Mouse (Mus musculus) spleen, adult 2 months (tissue): ENCODE data around the gene 2610507B11Rik. TPM values are rescaled to one million over a fixed set of nuclear protein-coding genes. Genes with fewer than 3 reads are reported as not detected.

ENCODE experiments used
- DNase-seq, 2 experiments: peaks; one replicate each; pipeline versions ENCODE4 v3.0.0 to v3.0.0-alpha.2; 2012 to 2021; ENCODE audit warnings: low spot score in 2 of 2, low read depth in 1 of 2
- H3K27ac ChIP-seq: fragments of 200-500 bp; 2 replicates; pipeline ENCODE4 v1.5.1; 2012; ENCODE audit warnings: low read length, inconsistent platforms; ENCODE audit not compliant: insufficient read depth
- H3K27me3 ChIP-seq: fragments of 200-500 bp; 2 replicates; pipeline ENCODE4 v1.6.1; 2012; ENCODE audit warnings: mild to moderate bottlenecking, moderate library complexity, low read length, inconsistent platforms; ENCODE audit not compliant: control insufficient read depth, insufficient read depth
- H3K36me3 ChIP-seq: fragments of 200-500 bp; 2 replicates; pipeline ENCODE4 v1.6.1; 2012; ENCODE audit warnings: mild to moderate bottlenecking, low read length, inconsistent platforms; ENCODE audit not compliant: control insufficient read depth, insufficient read depth
- H3K4me1 ChIP-seq: fragments of 200-500 bp; 2 replicates; pipeline ENCODE4 v1.6.1; 2011; ENCODE audit warnings: inconsistent platforms; ENCODE audit not compliant: control insufficient read depth, insufficient read depth, insufficient read length
- H3K4me3 ChIP-seq: fragments of 200-500 bp; 2 replicates; pipeline ENCODE4 v1.5.1; 2011; ENCODE audit warnings: mild to moderate bottlenecking, inconsistent platforms; ENCODE audit not compliant: insufficient read depth, insufficient read length; ENCODE audit errors: extremely low read depth
- CTCF ChIP-seq: fragments of 200-500 bp; IDR thresholded peaks from 2 replicates; pipeline ENCODE4 v1.5.1; 2011; ENCODE audit warnings: mild to moderate bottlenecking, inconsistent platforms; ENCODE audit not compliant: insufficient read depth, insufficient read length, insufficient replicate concordance; ENCODE audit errors: extremely low read depth
- POLR2A ChIP-seq: fragments of 200-500 bp; IDR thresholded peaks from 2 replicates; pipeline ENCODE4 v1.6.1; 2011; ENCODE audit warnings: low read depth, low read length, inconsistent platforms
- WGBS: fragments of 180-500 bp; shearing (Covaris S2); methylation state at CpG from one replicate; pipeline ENCODE4 v1.1.7; 2018; 5-methylcytosine and 5-hydroxymethylcytosine counted together
- polyA plus RNA-seq: library from polyadenylated mRNA; depleted of rRNA; stranded (reverse); fragments of >200 nt; gene quantifications from 2 replicates; pipeline ENCODE4 v1.2.3, GENCODE M21; 2012; rRNA removed

Gene 2610507B11Rik
- polyA plus RNA-seq: 41.4 and 46.3 TPM in 2 replicates

DNA sequence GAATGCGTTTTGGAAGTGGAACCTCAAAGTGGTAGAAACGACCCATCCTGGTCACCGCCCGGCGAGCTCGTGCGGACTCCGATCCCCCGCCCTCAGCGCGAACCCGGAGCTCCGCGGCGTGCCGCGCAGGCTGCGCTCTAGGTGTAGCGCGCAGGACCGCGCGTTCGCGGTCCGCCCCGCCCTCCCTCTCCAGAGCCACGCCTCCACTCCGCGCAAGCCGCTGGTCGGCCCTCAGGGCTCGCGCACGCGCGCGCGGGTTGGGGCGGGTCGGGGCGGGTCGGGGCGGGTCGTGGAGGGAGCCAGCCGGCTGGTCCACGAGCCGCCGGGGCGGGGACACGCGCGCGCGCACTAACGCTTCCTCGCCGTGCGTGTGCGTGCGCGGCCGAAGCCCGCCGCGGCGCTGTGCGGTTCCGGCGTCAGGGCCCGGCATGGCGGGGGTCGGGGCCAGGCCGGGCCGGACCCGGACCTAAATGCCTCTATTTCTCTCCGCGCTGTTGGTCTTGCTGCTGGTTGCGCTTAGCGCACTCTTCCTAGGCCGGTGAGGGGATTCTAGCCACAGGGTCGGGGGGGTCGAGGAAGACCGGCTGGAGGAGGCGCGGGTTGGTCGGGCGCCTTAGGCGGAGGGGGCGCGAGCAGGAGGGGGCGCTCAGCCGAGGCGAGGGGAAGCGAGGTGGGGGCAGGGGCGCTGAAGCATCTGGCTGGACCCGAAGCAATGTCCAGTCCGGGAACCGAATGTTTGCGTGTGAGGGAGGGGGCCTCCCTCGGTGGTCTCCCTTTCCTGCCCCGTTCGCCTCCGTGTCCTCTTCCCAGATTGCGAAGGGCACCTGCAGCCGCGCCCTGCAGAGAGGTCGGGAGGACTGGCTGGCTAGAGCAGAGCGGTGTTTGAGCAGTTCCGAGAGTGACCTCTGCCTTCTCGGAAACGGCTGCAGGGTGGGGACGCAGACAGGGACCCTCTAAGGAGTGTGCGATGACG, at the start of gene 2610507B11Rik:
TSS of gene 2610507B11Rik (plus strand) at position 373 of the 973 bp plus-strand sequence.
- TF ChIP-seq CTCF: no peak
- TF ChIP-seq POLR2A: no peak; the same call in 1 of the 2 replicates
- H3K27ac ChIP-seq: peak within 1 kb of the TSS; percentile 81
- H3K4me1 ChIP-seq: 0 out of 2 replicates have a peak, but pooled peaks cover 2% of the 10 kb centered on the region
- peak; percentile 84 to 91 for DNase-seq
- H3K36me3 ChIP-seq: peaks cover 21% of the 10 kb centered on the region
- WGBS: under 1% methylated on average over 88 of the region's 115 CpGs
- peak within 1 kb of the TSS; percentile 96 for H3K4me3 ChIP-seq
- no peaks in the 10 kb centered on the region for H3K27me3 ChIP-seq

DNA sequence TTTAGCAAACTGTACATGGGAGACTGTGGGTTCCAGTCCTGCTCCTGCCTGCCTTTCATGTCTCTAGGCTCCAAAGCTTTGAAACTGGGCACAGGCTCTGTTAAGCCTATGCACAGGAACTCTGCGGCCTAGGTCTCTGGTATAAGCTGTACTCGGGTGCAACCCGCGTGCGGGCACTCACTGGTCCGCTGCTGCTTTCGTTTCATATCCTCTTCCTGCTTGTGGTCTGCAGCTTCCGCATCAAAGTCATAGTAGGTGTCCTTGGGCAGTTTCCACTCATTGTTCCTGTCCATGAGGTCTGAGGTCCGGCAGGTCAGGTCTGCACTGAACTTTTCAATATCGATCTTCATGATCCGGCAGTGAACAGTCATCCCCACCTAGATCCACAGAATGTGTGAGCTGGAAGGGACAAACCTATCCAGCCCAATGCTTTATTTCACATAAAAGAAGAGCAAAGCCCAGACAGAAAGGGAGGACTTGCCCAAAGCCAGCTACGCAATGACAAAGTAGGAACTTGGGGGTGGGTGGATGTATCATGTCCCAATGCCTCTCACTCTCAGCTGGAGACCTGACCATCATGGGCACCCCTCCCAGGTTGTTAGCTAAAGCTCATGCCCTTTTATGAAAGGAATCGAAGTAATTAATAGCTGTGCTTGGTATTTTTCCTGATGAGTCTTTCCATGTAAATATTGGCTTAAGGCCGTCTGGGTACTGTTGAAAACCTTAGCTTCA, 48.3 kb upstream of the 2610507B11Rik start:
- no peak for TF ChIP-seq POLR2A
- TF ChIP-seq CTCF: no peak
- Histone ChIP-seq H3K27me3 (no peaks in the 10 kb centered on the region), H3K36me3 (peaks cover 53% of the 10 kb centered on the region), H3K27ac (peak overlapping the region; percentile 39), H3K4me1 (peaks cover 6% of the 10 kb centered on the region; the same call in 1 of the 2 replicates), H3K4me3 (no peak overlapping the region)
- WGBS: 47% methylated on average over 14 of the region's 14 CpGs
- DNase-seq: peak in 1 of 2 experiments; percentile 61

DNA sequence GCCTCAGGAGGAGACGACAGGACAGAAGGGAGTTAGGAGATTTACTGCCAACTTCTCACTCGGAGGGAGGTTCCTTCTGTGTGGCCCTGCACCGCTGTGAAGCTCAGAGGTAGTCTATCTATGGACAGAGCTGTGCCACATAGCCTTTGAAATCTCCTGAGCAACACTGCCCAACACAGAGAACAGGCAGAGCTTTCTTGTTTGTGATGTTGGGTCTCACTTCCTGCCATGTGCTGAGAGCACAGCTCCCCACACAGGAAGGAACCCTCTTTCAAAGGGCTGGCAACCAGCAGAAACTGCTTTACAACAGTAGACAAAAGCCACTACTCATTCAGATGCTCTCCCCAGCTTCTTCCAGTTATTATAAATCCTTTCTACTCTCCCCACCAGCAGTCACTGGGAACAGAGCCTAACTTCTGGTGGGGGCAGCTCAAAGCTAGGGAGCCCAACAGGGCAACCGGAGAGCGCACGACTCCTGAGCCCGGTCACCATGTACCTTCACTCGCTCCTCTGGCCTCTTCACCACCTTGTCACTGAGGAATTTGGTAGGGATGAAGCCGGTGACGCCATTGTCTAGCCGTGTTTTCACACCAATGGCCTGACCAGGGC, 45.7 kb upstream of the 2610507B11Rik start:
- Histone ChIP-seq H3K27me3 (no peaks in the 10 kb centered on the region), H3K4me3 (no peak overlapping the region), H3K36me3 (peaks cover 53% of the 10 kb centered on the region), H3K4me1 (peaks cover 6% of the 10 kb centered on the region; the same call in 1 of the 2 replicates), H3K27ac (peak overlapping the region; percentile 71)
- TF ChIP-seq POLR2A: no peak
- no peak for TF ChIP-seq CTCF
- WGBS: 80% methylated on average over 11 of the region's 11 CpGs
- no peak for DNase-seq

DNA sequence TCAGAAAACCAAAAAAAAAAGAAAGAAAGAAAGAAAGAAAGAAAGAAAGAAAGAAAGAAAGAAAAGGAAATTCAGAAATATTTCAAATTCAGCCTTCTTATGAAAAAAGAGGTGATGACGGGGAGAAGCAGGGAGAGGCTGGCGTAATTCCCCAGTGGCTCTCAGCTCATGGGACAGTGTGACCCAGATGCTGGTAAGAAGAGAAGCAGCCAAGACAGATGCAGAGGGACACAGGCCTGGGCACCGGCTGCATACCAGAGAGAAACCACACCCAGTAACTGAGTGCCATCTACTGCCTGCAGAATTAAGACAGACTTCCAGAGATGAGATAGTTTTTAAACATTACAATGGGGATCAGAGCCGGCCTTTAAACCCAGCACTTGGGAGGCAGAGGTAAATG, 38.0 kb upstream of the 2610507B11Rik start:
- Histone ChIP-seq H3K27ac (no peak overlapping the region), H3K27me3 (no peaks in the 10 kb centered on the region), H3K4me3 (no peak overlapping the region), H3K36me3 (peaks cover 69% of the 10 kb centered on the region), H3K4me1 (no peaks in the 10 kb centered on the region)
- no peak for DNase-seq
- TF ChIP-seq CTCF (no peak), POLR2A (no peak)
- WGBS: 96% methylated on average over 4 of the region's 4 CpGs

DNA sequence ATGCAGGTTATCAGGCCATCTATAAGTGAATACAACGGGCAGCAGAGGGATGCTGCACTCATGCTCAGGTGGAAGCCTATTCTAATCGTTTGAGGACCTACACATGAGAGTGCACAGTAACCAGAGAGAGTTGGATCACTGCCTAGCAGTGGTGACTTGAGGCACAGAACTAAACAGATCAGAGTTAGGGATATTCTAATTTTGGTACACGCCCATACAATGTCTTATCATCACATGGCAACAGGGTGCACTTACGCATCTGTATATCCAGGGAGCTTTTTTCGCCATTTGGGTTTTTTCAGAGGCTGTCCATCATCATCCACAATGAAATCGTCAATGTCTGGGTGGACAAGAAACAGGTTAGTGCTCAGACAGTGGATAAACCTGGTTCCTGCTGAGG, 30.0 kb upstream of the 2610507B11Rik start:
- WGBS: 85% methylated on average over 6 of the region's 6 CpGs
- Histone ChIP-seq H3K27me3 (no peaks in the 10 kb centered on the region), H3K27ac (no peak overlapping the region), H3K4me1 (no peaks in the 10 kb centered on the region), H3K36me3 (peaks cover 49% of the 10 kb centered on the region), H3K4me3 (no peak overlapping the region)
- DNase-seq: no peak
- no peak for TF ChIP-seq CTCF
- no peak for TF ChIP-seq POLR2A

DNA sequence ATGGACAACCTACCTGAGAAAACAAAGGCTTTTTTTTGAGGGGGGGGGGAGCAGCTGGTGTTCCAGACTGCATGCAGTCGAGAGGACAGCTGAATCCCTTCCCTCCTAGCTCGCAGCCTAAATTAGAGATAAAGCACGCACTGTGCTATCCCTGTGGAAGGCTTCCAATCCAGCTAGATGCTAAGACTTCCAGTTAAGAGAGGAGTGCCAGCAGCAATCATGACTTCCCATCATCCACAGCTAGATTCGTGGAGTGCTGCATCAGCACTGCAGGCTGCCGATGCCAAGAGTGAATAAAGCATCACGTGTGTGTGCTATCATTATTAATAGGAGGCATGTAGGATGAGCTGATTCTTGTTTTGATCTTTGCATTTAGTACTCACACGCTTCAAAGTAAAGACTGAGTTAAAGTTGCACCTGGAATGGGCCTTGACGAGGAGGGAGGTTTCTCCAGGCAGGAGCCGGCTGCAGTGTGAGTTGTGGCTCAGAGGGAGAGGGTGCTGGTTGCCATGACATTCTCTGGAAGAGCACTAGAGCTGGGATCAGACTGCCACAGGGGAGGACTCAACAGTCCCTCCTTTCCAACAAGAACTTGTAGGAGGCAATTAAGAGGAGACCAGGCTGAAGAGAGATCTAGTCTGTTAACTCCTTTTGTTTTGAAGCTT, 21.2 kb upstream of the 2610507B11Rik start:
- Histone ChIP-seq H3K27me3 (no peaks in the 10 kb centered on the region), H3K4me3 (no peak overlapping the region), H3K36me3 (peaks cover 5% of the 10 kb centered on the region; the same call in 1 of the 2 replicates), H3K27ac (no peak overlapping the region), H3K4me1 (no peaks in the 10 kb centered on the region; the same call in 1 of the 2 replicates)
- TF ChIP-seq POLR2A: no peak
- TF ChIP-seq CTCF: no peak
- 90% methylated on average over 9 of the region's 9 CpGs for WGBS
- no peak for DNase-seq
